Mouse (Mus musculus) embryonic facial prominence, embryonic 12.5 days (tissue): ENCODE results near the gene Mpdu1. TPM values are rescaled to one million over a fixed set of nuclear protein-coding genes. Genes with fewer than 3 reads are reported as not detected.
A peak's percentile ranks its signal among the peaks of the same experiment; 100 is the strongest.
"Not testable (repeated sequence)": the region's sequence is repeated elsewhere in the genome, so short reads cannot be mapped to it uniquely, and the experiment has no call there.

ENCODE experiments used
- ATAC-seq: fragments of 200-750 bp; cut with Nextera tagmentation; 2 replicates; pipeline ENCODE4 v1.8.0; 2017; ENCODE audit not compliant: insufficient number of reproducible peaks, insufficient read depth, low FRiP score, low TSS enrichment
- H3K27ac ChIP-seq: fragments of 300-500 bp; sonication (generic); 2 replicates; pipeline ENCODE4 v1.5.1; 2016; ENCODE audit warnings: mild to moderate bottlenecking
- H3K27me3 ChIP-seq: fragments of 300-500 bp; sonication (generic); 2 replicates; pipeline ENCODE4 v1.6.1; 2016; ENCODE audit warnings: mild to moderate bottlenecking, moderate library complexity
- H3K36me3 ChIP-seq: fragments of 300-500 bp; sonication (generic); 2 replicates; pipeline ENCODE4 v1.6.1; 2016; ENCODE audit warnings: mild to moderate bottlenecking
- H3K4me1 ChIP-seq: fragments of 300-500 bp; sonication (generic); 2 replicates; pipeline ENCODE4 v1.6.1; 2016
- H3K4me2 ChIP-seq: fragments of 300-500 bp; sonication (generic); replicated peaks from 2 replicates; pipeline ENCODE4 v1.6.1; 2016; ENCODE audit warnings: mild to moderate bottlenecking, moderate library complexity
- H3K4me3 ChIP-seq: fragments of 300-500 bp; sonication (generic); 2 replicates; pipeline ENCODE4 v1.5.1; 2016; ENCODE audit warnings: mild to moderate bottlenecking
- H3K9ac ChIP-seq: fragments of 300-500 bp; sonication (generic); 2 replicates; pipeline ENCODE4 v1.6.1; 2016; ENCODE audit warnings: mild to moderate bottlenecking, moderate library complexity
- H3K9me3 ChIP-seq: fragments of 300-500 bp; sonication (generic); 2 replicates; pipeline ENCODE4 v1.6.1; 2016; ENCODE audit warnings: mild to moderate bottlenecking, moderate library complexity
- WGBS: fragments of 180-500 bp; shearing (Covaris S2); methylation state at CpG from one replicate; pipeline ENCODE4 v1.1.7; 2016; 5-methylcytosine and 5-hydroxymethylcytosine counted together
- polyA plus RNA-seq: library from polyadenylated mRNA; unstranded; fragments of >200 nt; fragmentation: Nextera tagmentation; extraction: Ambion mirVana; gene quantifications from 2 replicates; pipeline ENCODE4 v1.2.1, GENCODE M21; 2016

The Mpdu1 gene
- polyA plus RNA-seq, 1 experiment from 2014 or later: 63.3 TPM

GRCm38 (mm10) chr11:69629802-69630201, 32.6 kb downstream of the Mpdu1 start:
- ATAC-seq: no peak

GRCm38 (mm10) chr11:69628286-69628685, 34.2 kb downstream of the Mpdu1 start:
- H3K4me1 ChIP-seq: peaks cover 4% of the 10 kb centered on the region; the same call in 1 of the 2 replicates
- 34% methylated on average over 6 of the region's 6 CpGs for WGBS
- no peak overlapping the region for H3K9ac ChIP-seq
- no peaks in the 10 kb centered on the region for H3K27me3 ChIP-seq
- ATAC-seq: no peak
- H3K4me2 ChIP-seq: no peak overlapping the region
- H3K27ac ChIP-seq: no peak overlapping the region
- no peak overlapping the region for H3K4me3 ChIP-seq
- no peaks in the 10 kb centered on the region for H3K36me3 ChIP-seq
- H3K9me3 ChIP-seq: no peaks in the 10 kb centered on the region

More at GRCm38 (mm10) chr11:69629802-69630201, 32.6 kb downstream of the Mpdu1 start:
- no peaks in the 10 kb centered on the region for H3K9me3 ChIP-seq
- WGBS: 70% methylated on average over 1 of the region's 1 CpGs
- no peak overlapping the region for H3K9ac ChIP-seq
- no peak overlapping the region for H3K27ac ChIP-seq
- peaks cover 14% of the 10 kb centered on the region for H3K4me1 ChIP-seq
- no peaks in the 10 kb centered on the region for H3K27me3 ChIP-seq
- H3K4me2 ChIP-seq: no peak overlapping the region
- no peaks in the 10 kb centered on the region for H3K36me3 ChIP-seq
- no peak overlapping the region for H3K4me3 ChIP-seq

DNA sequence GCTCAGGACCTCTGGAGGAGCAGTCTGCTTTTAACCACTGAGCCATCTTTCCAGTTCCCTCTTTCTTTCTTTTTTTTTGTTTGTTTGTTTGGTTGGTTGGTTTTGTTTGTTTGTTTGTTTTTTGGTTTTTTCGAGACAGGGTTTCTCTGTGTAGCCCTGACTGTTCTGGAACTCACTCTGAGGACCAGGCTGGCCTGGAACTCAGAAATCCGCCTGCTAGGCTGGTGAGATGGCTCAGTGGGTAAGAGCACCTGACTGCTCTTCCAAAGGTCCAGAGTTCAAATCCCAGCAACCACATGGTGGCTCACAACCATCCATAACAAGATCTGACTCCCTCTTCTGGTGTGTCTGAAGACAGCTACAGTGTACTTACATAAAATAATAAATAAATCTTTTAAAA, 38.1 kb downstream of the Mpdu1 start:
- WGBS: 79% methylated on average over 2 of the region's 2 CpGs
- not testable (repeated sequence) for ATAC-seq

DNA sequence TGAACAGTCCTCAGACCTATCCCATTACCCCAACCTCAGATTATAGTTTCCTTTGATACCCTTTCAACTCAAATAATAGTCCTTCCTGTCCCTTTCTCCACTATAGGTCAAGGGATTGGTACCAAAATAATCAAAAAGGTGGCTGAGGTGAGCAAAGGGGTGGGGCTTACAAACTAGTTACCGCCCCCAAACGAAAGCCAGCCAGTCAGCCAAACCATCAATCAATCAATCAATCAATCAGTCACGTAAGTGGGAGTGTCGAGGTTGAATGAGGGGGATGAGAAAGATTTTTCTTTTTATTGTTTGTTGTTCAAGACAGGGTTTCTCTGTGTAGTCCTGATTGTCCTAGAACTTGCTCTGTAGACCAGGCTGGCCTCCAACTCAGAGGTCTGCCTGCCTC, 39.4 kb downstream of the Mpdu1 start:
- Histone ChIP-seq H3K9me3 (no peaks in the 10 kb centered on the region), H3K9ac (peak overlapping the region; percentile 75; the same call in 1 of the 2 replicates), H3K4me1 (peaks cover 13% of the 10 kb centered on the region), H3K27me3 (no peaks in the 10 kb centered on the region), H3K27ac (no peak overlapping the region), H3K4me3 (peak overlapping the region; percentile 52), H3K4me2 (peak overlapping the region; percentile 78), H3K36me3 (no peaks in the 10 kb centered on the region)
- ATAC-seq: no peak
- 74% methylated on average over 4 of the region's 4 CpGs for WGBS

More for the DNA sequence above, 38.1 kb downstream of the Mpdu1 start:
- H3K36me3 ChIP-seq, H3K4me2 ChIP-seq, H3K27ac ChIP-seq, H3K27me3 ChIP-seq, H3K9ac ChIP-seq, H3K4me3 ChIP-seq, H3K9me3 ChIP-seq: not testable (repeated sequence)
- peaks cover 13% of the 10 kb centered on the region for H3K4me1 ChIP-seq

DNA sequence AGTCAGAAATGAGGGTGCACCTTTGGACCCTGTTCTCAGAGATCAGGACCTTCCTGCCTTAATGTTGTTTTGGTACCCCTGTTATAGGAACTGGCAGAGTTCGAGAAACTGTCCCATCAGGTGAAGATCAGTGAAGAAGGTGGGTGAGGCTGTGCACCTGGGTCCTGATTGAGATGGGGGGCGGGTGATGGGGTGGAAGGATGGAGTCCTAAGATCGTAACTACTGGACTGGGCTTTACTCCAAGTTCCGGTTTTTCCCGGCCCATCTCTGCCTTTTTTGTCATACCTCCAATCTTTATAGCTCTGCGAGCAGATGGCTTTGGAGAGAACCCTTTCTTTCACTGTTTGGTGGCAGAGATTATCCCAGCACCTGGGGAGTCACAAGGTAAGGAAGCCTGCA, 40.0 kb downstream of the Mpdu1 start:
- H3K9ac ChIP-seq: peak overlapping the region; percentile 75
- H3K27me3 ChIP-seq: no peaks in the 10 kb centered on the region
- peak overlapping the region; percentile 52 for H3K4me3 ChIP-seq
- no peaks in the 10 kb centered on the region for H3K9me3 ChIP-seq
- H3K36me3 ChIP-seq: no peaks in the 10 kb centered on the region
- WGBS: 50% methylated on average over 6 of the region's 6 CpGs
- H3K4me2 ChIP-seq: peak overlapping the region; percentile 78
- peaks cover 13% of the 10 kb centered on the region for H3K4me1 ChIP-seq
- no peak for ATAC-seq
- peak overlapping the region; percentile 70 for H3K27ac ChIP-seq

GRCm38 (mm10) chr11:69621571-69622268, 40.7 kb downstream of the Mpdu1 start, which contains the start of gene Sat2:
Sat2 (plus strand) TSS chr11:69622024.
- peak within 1 kb of the TSS; percentile 52 for H3K4me3 ChIP-seq
- H3K4me1 ChIP-seq: peaks cover 13% of the 10 kb centered on the region
- peak within 1 kb of the TSS; percentile 75 for H3K9ac ChIP-seq
- H3K9me3 ChIP-seq: no peaks in the 10 kb centered on the region
- peak within 1 kb of the TSS; percentile 70 for H3K27ac ChIP-seq
- no peaks in the 10 kb centered on the region; the same call in 1 of the 2 replicates for H3K27me3 ChIP-seq
- WGBS: under 1% methylated on average over 20 of the region's 20 CpGs
- no peaks in the 10 kb centered on the region for H3K36me3 ChIP-seq
- ATAC-seq: peak; percentile 49
- peak within 1 kb of the TSS; percentile 78 for H3K4me2 ChIP-seq

DNA sequence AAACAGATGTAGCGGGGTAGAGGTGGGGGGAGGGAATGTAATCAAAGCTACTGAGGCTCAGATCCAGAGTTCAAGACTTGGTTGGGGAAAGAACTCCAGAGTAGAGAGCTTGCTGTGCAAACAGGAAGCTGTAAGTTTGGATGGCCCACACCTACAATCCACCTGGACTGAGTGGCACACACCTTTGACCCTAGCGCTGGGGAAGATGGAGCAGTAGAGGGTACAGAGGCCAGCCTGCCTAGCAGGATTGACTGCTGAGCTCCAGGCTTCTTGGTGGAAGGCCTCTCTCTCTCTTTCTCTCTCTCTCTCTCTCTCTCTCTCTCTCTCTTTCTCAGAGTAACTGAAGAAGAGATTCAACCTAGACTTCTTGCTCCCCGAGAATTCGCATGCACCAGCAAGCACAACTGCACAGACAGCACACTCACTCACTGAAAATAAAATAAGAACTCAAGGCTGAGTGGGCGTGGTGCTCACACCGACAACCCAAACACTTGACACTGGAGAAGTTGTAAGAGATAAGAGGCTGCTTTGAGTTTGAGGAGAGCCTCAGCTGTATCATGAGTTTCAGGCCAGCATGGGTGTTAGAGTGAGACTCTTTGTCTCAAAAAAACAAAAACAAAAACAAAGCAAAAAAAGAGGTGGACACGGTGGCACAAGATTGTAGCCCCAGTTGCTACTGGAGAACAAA, 41.9 kb downstream of the Mpdu1 start:
- Histone ChIP-seq H3K36me3 (no peaks in the 10 kb centered on the region), H3K4me3 (no peak overlapping the region), H3K4me1 (peaks cover 13% of the 10 kb centered on the region), H3K9ac (no peak overlapping the region), H3K27ac (no peak overlapping the region), H3K4me2 (no peak overlapping the region), H3K27me3 (no peaks in the 10 kb centered on the region; the same call in 1 of the 2 replicates), H3K9me3 (no peaks in the 10 kb centered on the region)
- WGBS: 81% methylated on average over 7 of the region's 7 CpGs
- no peak for ATAC-seq

GRCm38 (mm10) chr11:69617805-69618204, 44.6 kb downstream of the Mpdu1 start, which contains the start of gene Shbg:
Shbg (minus strand) TSS chr11:69617905.
- 74% methylated on average over 5 of the region's 5 CpGs for WGBS
- 0 out of 2 replicates have a peak within 1 kb of the TSS, but pooled peaks have one; percentile 19 for H3K9ac ChIP-seq
- no peak within 1 kb of the TSS for H3K4me2 ChIP-seq
- no peaks in the 10 kb centered on the region for H3K9me3 ChIP-seq
- H3K4me1 ChIP-seq: peaks cover 13% of the 10 kb centered on the region
- H3K27ac ChIP-seq: no peak within 1 kb of the TSS
- H3K36me3 ChIP-seq: no peaks in the 10 kb centered on the region
- H3K27me3 ChIP-seq: peaks cover 6% of the 10 kb centered on the region; the same call in 1 of the 2 replicates
- H3K4me3 ChIP-seq: no peak within 1 kb of the TSS
- no peak for ATAC-seq

DNA sequence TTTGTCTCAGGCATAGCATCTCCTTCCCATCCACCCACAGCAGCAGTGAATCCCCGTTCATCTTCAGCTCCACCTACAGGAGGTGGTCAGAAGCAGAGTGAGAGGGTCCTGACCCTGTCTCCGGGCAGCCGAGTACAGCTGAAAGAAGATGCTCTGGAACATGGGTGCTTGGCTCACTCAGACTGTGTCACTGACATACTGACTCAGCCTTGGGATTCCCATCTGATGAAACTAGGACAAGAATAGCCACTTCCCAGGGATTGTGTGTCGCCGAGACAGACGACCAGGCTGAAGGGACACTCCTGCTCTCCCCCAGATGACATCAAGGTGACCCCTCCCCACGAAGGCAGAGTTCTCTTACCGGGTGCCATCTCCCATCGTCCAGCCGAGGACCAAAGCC, 45.7 kb downstream of the Mpdu1 start:
- no peak overlapping the region for H3K27ac ChIP-seq
- peaks cover 8% of the 10 kb centered on the region; the same call in 1 of the 2 replicates for H3K4me1 ChIP-seq
- no peaks in the 10 kb centered on the region for H3K36me3 ChIP-seq
- peaks cover 6% of the 10 kb centered on the region; the same call in 1 of the 2 replicates for H3K27me3 ChIP-seq
- H3K9ac ChIP-seq: 0 out of 2 replicates have a peak overlapping the region, but pooled peaks have one; percentile 19
- H3K4me2 ChIP-seq: no peak overlapping the region
- no peaks in the 10 kb centered on the region for H3K9me3 ChIP-seq
- no peak overlapping the region for H3K4me3 ChIP-seq
- 47% methylated on average over 10 of the region's 10 CpGs for WGBS
- ATAC-seq: no peak

- not testable (repeated sequence) for H3K9ac ChIP-seq, H3K27me3 ChIP-seq, ATAC-seq, H3K4me3 ChIP-seq, H3K9me3 ChIP-seq, H3K27ac ChIP-seq, H3K4me1 ChIP-seq, H3K36me3 ChIP-seq
- peak overlapping the region; percentile 34; the same call in 1 of the 2 replicates for H3K4me2 ChIP-seq
- WGBS: 52% methylated on average over 11 of the region's 11 CpGs
Observed at GRCm38 (mm10) chr11:69614257-69614588, 48.2 kb downstream of the Mpdu1 start.

- H3K4me1 ChIP-seq: peaks cover 5% of the 10 kb centered on the region; the same call in 1 of the 2 replicates
- 9% methylated on average over 19 of the region's 19 CpGs for WGBS
- no peak overlapping the region for H3K4me3 ChIP-seq
- peaks cover 6% of the 10 kb centered on the region; the same call in 1 of the 2 replicates for H3K27me3 ChIP-seq
- H3K9me3 ChIP-seq: no peaks in the 10 kb centered on the region
- H3K36me3 ChIP-seq: no peaks in the 10 kb centered on the region
- H3K4me2 ChIP-seq: peak overlapping the region; percentile 34
- no peak overlapping the region for H3K27ac ChIP-seq
- ATAC-seq: no peak
- peak overlapping the region; percentile 10; the same call in 1 of the 2 replicates for H3K9ac ChIP-seq
Observed at GRCm38 (mm10) chr11:69613553-69614256, 48.7 kb downstream of the Mpdu1 start.
